Mouse (Mus musculus) hindbrain, embryonic 10.5 days (tissue): ENCODE results near the gene Scgb3a1. TPM values are rescaled to one million over a fixed set of nuclear protein-coding genes. Genes with fewer than 3 reads are reported as not detected.

Experiments
- DNase-seq: peaks from one replicate; pipeline ENCODE4 v3.0.0-alpha.2; 2017; ENCODE audit warnings: low spot score
- H3K27ac ChIP-seq: fragments of 300-500 bp; sonication (generic); 2 replicates; pipeline ENCODE4 v1.5.1; 2016; ENCODE audit warnings: mild to moderate bottlenecking, moderate library complexity
- H3K27me3 ChIP-seq: fragments of 300-500 bp; sonication (generic); 2 replicates; pipeline ENCODE4 v1.6.1; 2016; ENCODE audit warnings: mild to moderate bottlenecking; ENCODE audit not compliant: poor library complexity, insufficient read depth, severe bottlenecking
- H3K36me3 ChIP-seq: fragments of 300-500 bp; sonication (generic); 2 replicates; pipeline ENCODE4 v1.6.1; 2016; ENCODE audit warnings: mild to moderate bottlenecking, moderate library complexity
- H3K4me1 ChIP-seq: fragments of 300-500 bp; sonication (generic); replicated peaks from 2 replicates; pipeline ENCODE4 v1.6.1; 2016; ENCODE audit warnings: mild to moderate bottlenecking
- H3K4me3 ChIP-seq: fragments of 300-500 bp; sonication (generic); 2 replicates; pipeline ENCODE4 v1.5.1; 2016; ENCODE audit warnings: mild to moderate bottlenecking, moderate library complexity
- H3K9me3 ChIP-seq: fragments of 300-500 bp; sonication (generic); 2 replicates; pipeline ENCODE4 v1.6.1; 2016; ENCODE audit warnings: mild to moderate bottlenecking, moderate library complexity
- WGBS: fragments of 180-500 bp; shearing (Covaris S2); methylation state at CpG from one replicate; pipeline ENCODE4 v1.1.7; 2016; 5-methylcytosine and 5-hydroxymethylcytosine counted together
- polyA plus RNA-seq: library from polyadenylated mRNA; unstranded; fragments of >200 nt; fragmentation: Nextera tagmentation; extraction: Ambion mirVana; gene quantifications from 2 replicates; pipeline ENCODE4 v1.2.1, GENCODE M21; 2016

The Scgb3a1 gene
- polyA plus RNA-seq, 1 experiment from 2014 or later, result not detected

DNA sequence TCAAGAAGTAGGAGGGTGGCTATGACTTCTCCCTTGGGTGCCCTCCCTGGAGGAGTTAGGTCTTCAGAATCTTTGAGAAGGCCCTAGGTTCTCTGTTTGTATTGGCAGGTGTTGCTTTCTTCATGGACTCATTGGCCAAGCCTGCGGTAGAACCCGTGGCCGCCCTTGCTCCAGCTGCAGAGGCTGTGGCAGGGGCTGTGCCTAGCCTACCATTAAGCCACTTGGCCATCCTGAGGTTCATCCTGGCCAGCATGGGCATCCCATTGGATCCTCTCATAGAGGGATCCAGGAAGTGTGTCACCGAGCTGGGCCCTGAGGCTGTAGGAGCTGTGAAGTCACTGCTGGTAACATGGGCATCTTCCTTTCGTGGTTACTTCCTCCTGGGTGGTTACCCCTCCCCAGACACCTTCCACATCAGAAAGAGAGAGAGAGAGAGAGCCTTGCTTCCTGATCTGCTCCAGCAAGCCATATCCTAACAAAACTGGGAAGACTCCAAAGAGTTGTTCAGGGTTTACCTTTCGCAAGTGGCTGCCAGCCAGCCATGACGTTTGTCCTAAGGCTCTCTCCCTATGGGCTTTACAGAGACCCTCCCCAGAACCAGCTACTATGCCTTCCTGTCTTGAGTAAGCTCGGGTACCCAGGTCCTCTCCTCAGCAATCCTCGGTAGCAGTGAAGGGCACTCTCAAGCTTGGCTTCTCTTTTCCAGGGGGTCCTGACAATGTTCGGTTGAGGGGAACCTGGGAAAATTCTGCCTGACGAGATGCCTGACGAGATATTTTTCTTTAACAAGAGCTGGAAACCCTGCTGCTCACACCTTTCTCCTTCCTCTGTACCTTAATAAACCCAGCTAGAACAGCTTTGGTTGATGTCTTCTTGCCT lies 1.1 kb downstream of the Scgb3a1 start:
- H3K36me3 ChIP-seq, result peaks cover 17% of the 10 kb centered on the region
- no peak overlapping the region for H3K4me3 ChIP-seq
- H3K27me3 ChIP-seq, result no peaks in the 10 kb centered on the region
- DNase-seq, result no peak
- 83% methylated on average over 12 of the region's 12 CpGs for WGBS
- 0 out of 2 replicates have a peak, but pooled peaks cover under 1% of the 10 kb centered on the region for H3K4me1 ChIP-seq
- no peak overlapping the region for H3K27ac ChIP-seq
- H3K9me3 ChIP-seq, result no peaks in the 10 kb centered on the region

- Histone ChIP-seq H3K27me3 (no peaks in the 10 kb centered on the region), H3K9me3 (no peaks in the 10 kb centered on the region), H3K36me3 (peaks cover 26% of the 10 kb centered on the region), H3K4me1 (no peaks in the 10 kb centered on the region), H3K4me3 (no peak overlapping the region), H3K27ac (no peak overlapping the region)
- 88% methylated on average over 4 of the region's 4 CpGs for WGBS
- no peak for DNase-seq
Measured at GRCm38 (mm10) chr11:49665462-49665861, 2.1 kb downstream of the Scgb3a1 start.

GRCm38 (mm10) chr11:49673433-49673832 lies 10.0 kb downstream of the Scgb3a1 start:
- Histone ChIP-seq H3K36me3 (peaks cover 88% of the 10 kb centered on the region), H3K27me3 (no peaks in the 10 kb centered on the region)

GRCm38 (mm10) chr11:49684237-49684973 lies 21.0 kb downstream of the Scgb3a1 start:
- Histone ChIP-seq H3K27ac (no peak overlapping the region), H3K9me3 (no peaks in the 10 kb centered on the region), H3K27me3 (no peaks in the 10 kb centered on the region), H3K36me3 (peaks cover 97% of the 10 kb centered on the region), H3K4me1 (no peaks in the 10 kb centered on the region), H3K4me3 (no peak overlapping the region)
- DNase-seq, result no peak
- 95% methylated on average over 12 of the region's 12 CpGs for WGBS

More at GRCm38 (mm10) chr11:49673433-49673832, 10.0 kb downstream of the Scgb3a1 start:
- Histone ChIP-seq H3K4me1 (no peaks in the 10 kb centered on the region), H3K27ac (no peak overlapping the region), H3K9me3 (no peaks in the 10 kb centered on the region), H3K4me3 (no peak overlapping the region)
- DNase-seq, result no peak
- WGBS, result 85% methylated on average over 3 of the region's 3 CpGs

- H3K27ac ChIP-seq, result no peak overlapping the region
- no peaks in the 10 kb centered on the region for H3K4me1 ChIP-seq
- no peaks in the 10 kb centered on the region for H3K9me3 ChIP-seq
- H3K27me3 ChIP-seq, result no peaks in the 10 kb centered on the region
- H3K4me3 ChIP-seq, result no peak overlapping the region
- DNase-seq, result no peak
- WGBS, result 98% methylated on average over 3 of the region's 3 CpGs
- H3K36me3 ChIP-seq, result peaks cover 95% of the 10 kb centered on the region
Measured at GRCm38 (mm10) chr11:49695013-49695412, 31.6 kb downstream of the Scgb3a1 start.

GRCm38 (mm10) chr11:49695695-49696094 lies 32.3 kb downstream of the Scgb3a1 start:
- peaks cover 95% of the 10 kb centered on the region for H3K36me3 ChIP-seq
- H3K4me1 ChIP-seq, result no peaks in the 10 kb centered on the region
- no peak overlapping the region for H3K27ac ChIP-seq
- no peak for DNase-seq
- H3K27me3 ChIP-seq, result no peaks in the 10 kb centered on the region
- 93% methylated on average over 2 of the region's 2 CpGs for WGBS
- H3K4me3 ChIP-seq, result no peak overlapping the region
- H3K9me3 ChIP-seq, result no peaks in the 10 kb centered on the region

GRCm38 (mm10) chr11:49696472-49696871 lies 33.1 kb downstream of the Scgb3a1 start:
- peaks cover 97% of the 10 kb centered on the region for H3K36me3 ChIP-seq

GRCm38 (mm10) chr11:49697779-49698178 lies 34.4 kb downstream of the Scgb3a1 start:
- no peaks in the 10 kb centered on the region for H3K4me1 ChIP-seq
- H3K27ac ChIP-seq, result no peak overlapping the region
- H3K9me3 ChIP-seq, result no peaks in the 10 kb centered on the region
- no peak for DNase-seq
- peaks cover 97% of the 10 kb centered on the region for H3K36me3 ChIP-seq
- no peak overlapping the region for H3K4me3 ChIP-seq
- H3K27me3 ChIP-seq, result no peaks in the 10 kb centered on the region
- WGBS, result 95% methylated on average over 5 of the region's 5 CpGs

More at GRCm38 (mm10) chr11:49696472-49696871, 33.1 kb downstream of the Scgb3a1 start:
- no peak for DNase-seq
- WGBS, result 94% methylated on average over 2 of the region's 2 CpGs
- Histone ChIP-seq H3K4me1 (no peaks in the 10 kb centered on the region), H3K27ac (no peak overlapping the region), H3K4me3 (no peak overlapping the region), H3K9me3 (no peaks in the 10 kb centered on the region), H3K27me3 (no peaks in the 10 kb centered on the region)

DNA sequence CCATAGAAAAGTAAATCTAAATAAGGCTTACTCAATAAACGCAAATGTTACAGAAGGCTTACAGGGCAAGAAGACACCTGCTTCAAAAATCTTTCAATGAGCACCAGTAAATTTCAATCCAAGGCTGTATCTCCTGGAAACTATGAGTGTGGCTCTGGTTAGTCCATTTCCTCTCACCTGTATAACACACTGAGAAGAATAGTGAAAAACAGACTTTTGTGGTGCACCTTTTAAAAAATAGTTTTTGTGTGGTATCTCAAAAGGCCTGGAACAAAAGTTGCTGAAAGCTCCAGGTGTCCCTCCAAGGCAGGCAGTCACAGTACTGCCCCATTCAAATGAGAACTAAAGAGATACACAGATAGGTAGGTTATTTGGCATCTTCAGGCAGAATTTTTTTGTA lies 35.7 kb downstream of the Scgb3a1 start:
- no peaks in the 10 kb centered on the region for H3K27me3 ChIP-seq
- no peak overlapping the region for H3K27ac ChIP-seq
- no peaks in the 10 kb centered on the region for H3K4me1 ChIP-seq
- DNase-seq, result no peak
- H3K9me3 ChIP-seq, result no peaks in the 10 kb centered on the region
- peaks cover 97% of the 10 kb centered on the region for H3K36me3 ChIP-seq
- no peak overlapping the region for H3K4me3 ChIP-seq
- WGBS, result 95% methylated on average over 1 of the region's 1 CpGs

DNA sequence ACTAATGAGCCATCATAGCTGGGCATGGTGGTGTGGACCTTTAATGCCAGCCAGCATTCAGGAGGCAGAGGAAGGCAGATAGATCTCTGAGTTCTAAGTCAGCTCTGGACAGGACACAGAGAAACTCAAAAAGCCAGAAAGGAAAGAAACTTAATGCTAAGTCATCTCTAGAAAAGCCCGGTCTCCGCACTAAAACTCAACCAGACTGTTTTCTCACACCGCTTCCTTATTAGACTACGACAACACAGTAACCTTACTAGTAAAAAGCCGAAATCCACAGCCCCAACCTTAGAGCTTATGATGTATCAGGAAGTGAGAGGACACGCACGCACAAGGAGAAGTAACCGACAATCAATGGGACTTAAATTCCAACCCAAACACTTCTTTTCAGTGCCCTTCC lies 38.6 kb downstream of the Scgb3a1 start:
- Histone ChIP-seq H3K4me3 (no peak overlapping the region), H3K27ac (no peak overlapping the region), H3K36me3 (peaks cover 98% of the 10 kb centered on the region), H3K4me1 (no peaks in the 10 kb centered on the region), H3K27me3 (no peaks in the 10 kb centered on the region), H3K9me3 (no peaks in the 10 kb centered on the region)
- DNase-seq, result no peak
- WGBS, result 97% methylated on average over 8 of the region's 8 CpGs

- no peaks in the 10 kb centered on the region for H3K9me3 ChIP-seq
- no peak overlapping the region for H3K27ac ChIP-seq
- WGBS, result 92% methylated on average over 8 of the region's 8 CpGs
- H3K36me3 ChIP-seq, result peaks cover 95% of the 10 kb centered on the region
- H3K4me1 ChIP-seq, result peaks cover 11% of the 10 kb centered on the region; the same call in 1 of the 2 replicates
- no peaks in the 10 kb centered on the region for H3K27me3 ChIP-seq
- no peak overlapping the region for H3K4me3 ChIP-seq
- no peak for DNase-seq
Measured at GRCm38 (mm10) chr11:49704804-49705203, 41.4 kb downstream of the Scgb3a1 start.

DNA sequence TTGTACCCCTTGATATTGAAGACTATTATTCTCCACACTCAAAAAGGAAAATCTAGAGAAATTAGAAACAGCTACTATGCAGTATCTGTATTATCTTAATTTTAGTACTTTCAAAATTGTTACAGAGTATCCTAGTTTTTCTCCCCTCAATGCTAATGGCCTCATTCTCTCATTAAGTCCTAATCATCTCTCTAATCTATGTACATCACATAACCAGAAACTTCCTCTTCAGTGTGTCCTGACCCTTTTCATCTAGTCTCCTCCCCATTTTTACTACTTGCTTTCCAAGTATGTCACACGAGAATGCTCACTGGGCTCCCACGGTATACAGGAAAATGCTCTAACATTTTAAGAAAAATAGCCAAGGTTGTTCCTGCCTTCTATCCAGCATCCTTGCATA lies 44.4 kb downstream of the Scgb3a1 start:
- Histone ChIP-seq H3K27me3 (no peaks in the 10 kb centered on the region), H3K4me3 (no peak overlapping the region), H3K27ac (no peak overlapping the region), H3K4me1 (peaks cover 27% of the 10 kb centered on the region), H3K9me3 (no peaks in the 10 kb centered on the region), H3K36me3 (peaks cover 71% of the 10 kb centered on the region)
- DNase-seq, result no peak
- 90% methylated on average over 2 of the region's 2 CpGs for WGBS

DNA sequence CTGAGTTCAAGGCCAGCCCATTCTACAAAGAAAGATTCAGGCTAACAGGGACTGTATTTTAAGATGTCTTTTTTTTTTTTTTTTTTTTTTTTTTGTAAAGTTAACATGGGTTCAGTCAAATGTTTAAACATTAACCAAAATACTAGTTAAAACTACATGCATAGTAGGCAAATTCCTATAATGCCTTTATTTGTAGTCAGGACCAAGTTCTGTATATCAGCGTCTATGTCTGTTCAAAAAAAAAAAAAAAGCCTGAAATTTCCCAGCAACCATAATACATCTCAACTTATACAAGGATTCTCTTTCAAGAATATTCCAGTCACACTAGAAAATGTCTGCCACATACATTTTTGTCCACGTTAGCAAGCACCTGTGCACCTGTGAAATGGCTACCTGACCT lies 47.3 kb downstream of the Scgb3a1 start:
- WGBS, result 86% methylated on average over 2 of the region's 2 CpGs
- DNase-seq, result no peak
- H3K4me3 ChIP-seq, result peak overlapping the region; percentile 96
- H3K36me3 ChIP-seq, result peaks cover 43% of the 10 kb centered on the region
- H3K27me3 ChIP-seq, result no peaks in the 10 kb centered on the region
- no peaks in the 10 kb centered on the region for H3K9me3 ChIP-seq
- peaks cover 41% of the 10 kb centered on the region for H3K4me1 ChIP-seq
- no peak overlapping the region for H3K27ac ChIP-seq
